Mouse (Mus musculus) midbrain, embryonic 14.5 days (tissue): ENCODE data around the gene Ucp1. TPM values are rescaled to one million over a fixed set of nuclear protein-coding genes. Genes with fewer than 3 reads are reported as not detected.
A peak's percentile ranks its signal among the peaks of the same experiment; 100 is the strongest.

ENCODE experiments used
- ATAC-seq: fragments of 200-750 bp; cut with Nextera tagmentation; 2 replicates; pipeline ENCODE4 v1.8.0; 2017; ENCODE audit warnings: moderate number of reproducible peaks, moderate library complexity; ENCODE audit not compliant: low FRiP score, low TSS enrichment
- DNase-seq: peaks from one replicate; pipeline ENCODE4 v3.0.0-alpha.2; 2015
- H3K27ac ChIP-seq: fragments of 300-500 bp; sonication (generic); replicated peaks from 2 replicates; pipeline ENCODE4 v1.5.1; 2014; ENCODE audit warnings: mild to moderate bottlenecking, low read depth, low read length, moderate library complexity
- H3K27me3 ChIP-seq: fragments of 300-500 bp; sonication (generic); 2 replicates; pipeline ENCODE4 v1.6.1; 2014; ENCODE audit warnings: low read length, control low read depth, mixed read lengths; ENCODE audit not compliant: control insufficient read depth, insufficient read depth
- H3K36me3 ChIP-seq: fragments of 300-500 bp; sonication (generic); 2 replicates; pipeline ENCODE4 v1.6.1; 2014; ENCODE audit warnings: low read length, control low read depth; ENCODE audit not compliant: control insufficient read depth, insufficient read depth
- H3K4me1 ChIP-seq: fragments of 300-500 bp; sonication (generic); 2 replicates; pipeline ENCODE4 v1.6.1; 2014; ENCODE audit warnings: mild to moderate bottlenecking, antibody characterized with exemption, low read length, control low read depth; ENCODE audit not compliant: control insufficient read depth, insufficient read depth
- H3K4me2 ChIP-seq: fragments of 300-500 bp; sonication (generic); 2 replicates; pipeline ENCODE4 v1.6.1; 2014; ENCODE audit warnings: mild to moderate bottlenecking, low read length, moderate library complexity
- H3K4me3 ChIP-seq: fragments of 300-500 bp; sonication (generic); replicated peaks from 2 replicates; pipeline ENCODE4 v1.5.1; 2014; ENCODE audit warnings: low read depth, low read length
- H3K9ac ChIP-seq: fragments of 300-500 bp; sonication (generic); replicated peaks from 2 replicates; pipeline ENCODE4 v1.6.1; 2014; ENCODE audit warnings: mild to moderate bottlenecking, low read length, moderate library complexity
- H3K9me3 ChIP-seq: fragments of 300-500 bp; sonication (generic); 2 replicates; pipeline ENCODE4 v1.6.1; 2016; ENCODE audit warnings: low read length, control low read depth, mixed read lengths; ENCODE audit not compliant: control insufficient read depth
- polyA plus RNA-seq: library from polyadenylated mRNA; unstranded; fragments of >200 nt; fragmentation: Nextera tagmentation; extraction: Ambion mirVana; gene quantifications from 2 replicates; pipeline ENCODE4 v1.2.1, GENCODE M21; 2014

The Ucp1 gene
- polyA plus RNA-seq, 1 experiment from 2014 or later = not detected

- Histone ChIP-seq H3K4me2 (no peak overlapping the region), H3K27me3 (no peaks in the 10 kb centered on the region), H3K9ac (no peak overlapping the region), H3K27ac (no peak overlapping the region), H3K9me3 (no peaks in the 10 kb centered on the region), H3K4me3 (no peak overlapping the region), H3K36me3 (no peaks in the 10 kb centered on the region), H3K4me1 (no peaks in the 10 kb centered on the region)
- ATAC-seq = no peak
- DNase-seq = peak; percentile 80
Observed at GRCm38 (mm10) chr8:83342693-83343092, 52.5 kb downstream of the Ucp1 start.

Other genes starting within 250 kb of the Ucp1 start
- 21.7 and 22.1 TPM in 2 replicates for gene Tbc1d9, start 125.0 kb upstream of the Ucp1 start, polyA plus RNA-seq
- gene Gm10645, start 124.2 kb upstream of the Ucp1 start, polyA plus RNA-seq = 9.3 and 13.1 TPM in 2 replicates
- gene Elmod2, start 42.1 kb downstream of the Ucp1 start, polyA plus RNA-seq = 23.1 and 36.2 TPM in 2 replicates
- not detected in 2 replicates for gene Mgat4d, start 58.1 kb downstream of the Ucp1 start, polyA plus RNA-seq
- gene Clgn, start 99.5 kb downstream of the Ucp1 start, polyA plus RNA-seq = 7.7 and 10.2 TPM in 2 replicates
- gene Scoc, start 168.0 kb downstream of the Ucp1 start, polyA plus RNA-seq = 278 and 296 TPM in 2 replicates
- gene Olfr370, start 245.4 kb downstream of the Ucp1 start, polyA plus RNA-seq = not detected in 2 replicates